Mouse (Mus musculus): ENCODE results near the gene Gck.
A peak's percentile ranks its signal among the peaks of the same experiment; 100 is the strongest.
"Not testable (repeated sequence)": the region's sequence is repeated elsewhere in the genome, so short reads cannot be mapped to it uniquely, and the experiment has no call there.

The Gck gene

GRCm38 (mm10) chr11:5954965-5955504 is 5.2 kb upstream of the Gck start:
- peak; percentile 63 for DNase-seq (ENCODE audit: low spot score)

DNA sequence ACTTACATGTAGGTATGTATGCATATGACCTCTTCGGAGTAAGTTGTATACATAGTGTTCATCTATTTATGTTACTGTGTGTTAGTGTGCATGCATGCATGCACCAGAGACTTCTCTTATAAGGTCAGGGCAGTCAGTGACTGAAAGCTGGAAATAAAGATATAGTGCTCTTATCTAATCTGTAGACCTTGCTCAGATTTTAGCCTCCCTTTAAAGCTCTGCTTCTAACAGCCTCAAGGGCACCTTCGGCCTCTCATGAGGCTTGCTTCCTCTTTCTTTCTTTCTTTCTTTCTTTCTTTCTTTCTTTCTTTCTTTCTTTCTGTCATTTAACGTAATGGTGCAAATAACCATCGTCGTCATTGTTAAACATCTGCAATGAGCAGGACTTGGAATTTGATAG is 4.6 kb upstream of the Gck start:
- DNase-seq (ENCODE audit: low spot score): no peak

- peak; percentile 57 for DNase-seq (ENCODE audit: low spot score)
These were observed 3.4 kb upstream of the Gck start for GRCm38 (mm10) chr11:5953130-5953765.

GRCm38 (mm10) chr11:5952501-5952900 is 2.6 kb upstream of the Gck start:
- peak; percentile 52 for DNase-seq (ENCODE audit: low spot score)

DNA sequence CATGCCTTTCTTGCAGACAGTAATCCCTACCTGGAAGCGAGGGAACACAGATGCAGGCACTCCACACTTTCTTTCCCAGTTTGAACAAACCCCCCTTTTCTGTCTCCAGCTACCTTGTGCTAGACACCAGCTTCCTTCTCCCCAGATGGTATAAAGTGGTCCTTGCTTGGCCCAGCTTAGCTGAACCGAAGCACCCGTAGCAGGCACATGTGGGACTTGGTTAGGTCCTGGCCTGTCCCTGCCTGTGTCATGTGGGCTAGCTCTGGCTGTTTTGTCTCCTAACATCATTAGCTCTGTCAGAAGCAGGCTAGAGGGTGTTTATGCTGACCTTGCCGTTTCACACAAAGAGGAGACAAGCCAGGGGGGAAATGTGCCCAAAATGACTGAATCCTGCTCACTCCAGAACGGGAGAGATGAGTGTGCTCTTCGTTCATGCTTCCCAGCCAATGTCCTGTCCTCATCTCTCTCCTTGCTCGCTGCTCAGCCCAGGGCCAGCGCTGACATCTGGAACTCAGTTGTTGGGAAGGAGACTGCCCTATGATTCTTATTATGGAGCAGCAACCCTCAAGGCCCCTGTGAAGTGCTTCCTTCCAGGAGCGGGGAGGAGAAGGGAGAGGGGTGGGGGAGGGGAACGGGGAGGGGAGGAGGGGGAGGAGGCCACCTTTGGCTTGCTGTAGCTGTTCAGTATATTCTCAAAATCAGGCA is 1.2 kb downstream of the Gck start:
- DNase-seq (ENCODE audit: low spot score): peak; percentile 26

DNA sequence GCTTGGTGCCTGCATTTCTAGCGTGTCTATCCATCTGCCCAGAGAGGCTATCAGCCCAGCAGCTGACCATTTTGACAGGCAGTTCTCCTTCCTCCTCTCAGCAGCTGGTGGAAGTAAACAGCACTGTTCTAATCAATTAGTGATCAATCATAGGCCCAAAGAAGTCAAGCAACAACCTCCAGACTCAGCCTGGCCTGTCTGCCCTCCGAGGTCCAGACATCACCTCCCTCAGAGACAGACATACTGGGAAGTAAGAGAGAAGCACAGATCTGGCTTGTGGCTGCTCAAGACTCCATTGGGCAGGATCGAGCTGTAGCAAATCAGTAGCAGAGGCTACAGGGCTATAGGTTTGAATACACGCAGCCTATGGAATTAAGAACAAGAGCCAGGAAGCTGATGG is 2.1 kb downstream of the Gck start:
- DNase-seq (ENCODE audit: low spot score): no peak

GRCm38 (mm10) chr11:5945096-5945495 is 4.8 kb downstream of the Gck start:
- DNase-seq (ENCODE audit: low spot score): peak; percentile 65

GRCm38 (mm10) chr11:5942966-5943365 is 6.9 kb downstream of the Gck start:
- DNase-seq (ENCODE audit: low spot score): no peak

DNA sequence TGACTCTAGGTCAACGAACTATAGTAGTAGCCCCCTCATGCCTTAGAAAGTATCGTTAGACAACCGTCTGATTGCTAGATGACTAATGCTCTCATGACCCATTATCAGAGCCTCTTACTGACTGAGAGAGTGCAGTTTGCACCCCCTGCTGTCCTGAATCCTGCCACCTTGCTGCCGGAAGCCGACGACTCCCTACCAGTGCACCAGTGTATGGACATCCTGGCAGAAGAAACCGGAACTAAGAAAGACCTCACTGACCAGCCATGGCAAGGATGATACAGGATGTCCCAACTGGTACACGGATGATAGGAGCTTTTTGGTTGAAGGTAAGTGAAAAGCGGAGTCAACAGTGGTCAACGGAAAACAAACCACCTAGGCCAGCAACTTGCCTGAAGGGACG is 15.3 kb downstream of the Gck start:
- DNase-seq (ENCODE audit: low spot score): not testable (repeated sequence)

GRCm38 (mm10) chr11:5931947-5932346 is 17.9 kb downstream of the Gck start:
- not testable (repeated sequence) for DNase-seq (ENCODE audit: low spot score)

DNA sequence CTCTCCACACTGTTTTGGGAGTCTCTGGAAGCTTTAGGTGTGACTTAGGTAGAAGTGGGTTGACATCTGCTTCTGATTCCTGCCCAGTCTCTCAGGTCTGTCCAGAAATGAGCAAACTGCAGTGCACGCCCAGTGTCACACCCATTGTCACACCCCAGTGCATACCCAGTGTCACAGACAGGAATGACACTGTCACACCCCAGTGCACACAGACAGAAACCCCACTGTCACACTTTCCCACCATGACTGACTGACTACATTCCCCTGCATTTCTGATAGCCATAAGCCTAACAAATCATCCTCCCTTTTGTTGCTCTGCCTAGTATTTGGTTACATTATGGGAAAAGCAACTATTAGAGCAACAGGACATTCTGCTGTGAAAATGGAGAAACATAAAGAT is 19.3 kb downstream of the Gck start:
- DNase-seq (ENCODE audit: low spot score): no peak

DNA sequence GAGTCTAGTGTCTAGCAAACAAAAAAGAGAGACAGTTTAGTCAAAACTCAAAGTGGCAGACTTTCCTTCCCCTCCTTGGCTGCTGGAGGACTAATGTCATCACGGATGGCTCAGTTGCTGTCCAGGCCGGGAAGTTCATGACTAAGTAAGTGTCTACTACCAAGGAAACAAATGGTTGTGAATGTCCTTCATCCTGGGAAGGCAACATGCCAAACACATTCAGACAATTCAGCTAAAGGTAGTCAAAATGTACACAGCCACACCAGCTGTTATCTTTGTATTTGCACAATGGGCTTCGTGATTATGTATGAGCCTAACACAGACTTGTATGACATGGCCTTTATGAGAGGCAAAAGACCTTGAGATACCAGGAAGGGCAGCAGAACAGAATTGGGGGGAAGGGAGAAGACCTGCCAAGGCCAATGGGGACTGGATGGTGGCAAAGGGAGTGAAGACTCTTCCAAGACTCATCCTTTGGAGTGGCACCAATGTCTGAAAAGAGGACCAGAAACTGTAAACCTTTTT is 23.1 kb downstream of the Gck start:
- no peak for DNase-seq (ENCODE audit: low spot score)

DNA sequence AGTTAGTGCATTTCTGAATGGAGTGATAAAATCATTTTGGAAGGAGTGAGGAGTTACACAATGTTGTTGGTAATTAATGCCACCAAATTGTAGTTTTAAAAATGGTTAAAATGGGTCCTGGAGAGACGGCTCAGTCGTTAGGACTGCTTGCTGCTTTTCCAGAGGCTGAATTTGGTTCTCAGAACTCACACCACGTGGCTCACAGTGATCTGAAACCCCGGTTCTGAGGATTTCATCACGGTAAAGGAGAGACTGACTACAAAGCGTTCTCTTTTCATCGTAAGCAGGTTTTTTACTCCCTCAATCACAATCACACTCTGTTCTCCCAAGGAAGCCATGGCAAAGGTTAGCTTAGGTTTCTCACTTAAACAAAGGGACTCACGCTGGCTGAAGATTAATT is 25.2 kb downstream of the Gck start:
- DNase-seq (ENCODE audit: low spot score): no peak

DNA sequence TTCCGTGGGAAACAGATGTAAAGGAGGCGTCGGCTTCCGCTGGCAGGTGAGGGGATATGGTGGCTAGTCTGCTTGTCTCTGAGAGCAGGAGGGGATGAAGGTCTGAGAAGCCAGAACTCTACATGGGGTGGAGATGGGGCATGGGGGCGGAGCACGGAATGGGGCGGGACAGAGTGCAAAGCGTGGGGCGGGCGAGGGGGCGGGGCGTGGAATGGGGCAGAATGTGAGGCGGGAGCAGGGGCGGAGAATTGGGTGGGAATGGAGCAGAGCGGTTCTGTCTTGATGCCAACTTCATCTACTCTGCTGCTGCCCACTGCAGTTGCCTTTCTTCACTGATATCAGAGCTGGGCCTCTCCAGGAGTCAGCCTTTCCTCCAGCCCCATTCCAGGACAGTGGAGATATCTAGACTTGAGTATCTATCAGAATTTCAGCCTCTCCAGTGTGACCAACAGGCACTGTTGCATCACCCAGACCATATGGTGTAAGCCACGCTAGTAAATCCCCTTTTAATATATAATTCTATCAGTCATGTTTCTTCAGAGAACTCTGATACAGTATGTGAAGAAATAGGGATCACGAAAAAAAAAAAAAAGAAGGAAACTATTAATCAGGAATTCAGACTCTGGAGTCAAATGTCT is 29.4 kb downstream of the Gck start:
- DNase-seq (ENCODE audit: low spot score): no peak

DNA sequence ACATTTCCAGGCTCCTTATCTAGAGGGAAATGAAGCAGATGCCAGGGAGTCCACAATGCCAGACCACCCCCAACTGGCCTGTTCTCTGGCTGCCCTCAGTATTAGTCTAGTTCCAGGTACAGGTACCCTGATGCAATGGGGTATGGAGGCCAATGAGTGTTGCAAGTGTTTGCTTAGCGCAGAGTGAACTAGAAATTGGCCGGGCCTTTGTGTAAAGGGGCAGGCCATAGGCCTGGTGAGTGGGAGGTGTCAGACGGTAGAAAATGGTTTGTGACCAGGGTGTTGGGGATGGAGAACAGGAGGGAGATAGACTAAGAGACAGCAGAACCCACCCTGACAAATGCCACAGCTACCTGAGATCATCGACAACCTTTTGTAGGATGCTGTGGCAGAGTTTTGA is 30.3 kb downstream of the Gck start:
- no peak for DNase-seq (ENCODE audit: low spot score)

DNA sequence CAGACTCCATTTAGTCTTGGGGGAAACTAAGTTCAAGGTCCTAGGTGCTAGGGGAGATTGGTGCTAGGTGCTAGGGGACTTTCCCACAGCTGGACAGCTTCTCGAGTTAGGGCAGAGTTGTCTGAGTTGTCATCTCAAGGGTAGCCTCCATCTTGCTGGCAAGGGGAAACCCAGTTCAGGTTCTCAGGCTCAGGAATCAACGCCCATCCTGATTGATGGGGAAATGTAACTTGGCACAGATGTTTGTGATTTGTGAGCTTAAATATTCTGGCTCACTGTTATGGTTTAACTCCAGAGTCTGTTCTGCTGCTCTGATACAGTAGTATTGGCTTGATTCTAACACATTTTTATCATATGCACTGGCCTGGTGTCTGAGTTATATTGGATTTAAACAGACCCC is 31.8 kb downstream of the Gck start:
- DNase-seq (ENCODE audit: low spot score): peak; percentile 61

DNA sequence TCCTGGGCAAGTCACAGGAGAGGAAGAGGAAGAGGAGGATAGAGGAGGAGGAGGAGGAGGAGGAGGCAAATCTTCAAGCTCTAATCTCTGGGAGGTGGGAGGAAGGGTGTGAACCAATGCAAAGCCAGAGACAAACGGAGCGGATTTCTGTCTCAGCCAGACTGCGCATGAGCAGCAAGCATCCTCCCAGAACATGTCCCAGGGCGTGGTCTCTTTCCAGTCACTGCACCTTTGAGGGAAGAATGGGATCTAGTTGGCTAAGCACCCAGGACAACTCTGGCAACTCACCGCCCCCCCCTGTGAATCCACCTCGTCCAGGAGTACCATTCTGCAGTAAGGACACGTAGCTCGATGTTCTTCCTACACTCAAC is 33.7 kb downstream of the Gck start:
- no peak for DNase-seq (ENCODE audit: low spot score)

DNA sequence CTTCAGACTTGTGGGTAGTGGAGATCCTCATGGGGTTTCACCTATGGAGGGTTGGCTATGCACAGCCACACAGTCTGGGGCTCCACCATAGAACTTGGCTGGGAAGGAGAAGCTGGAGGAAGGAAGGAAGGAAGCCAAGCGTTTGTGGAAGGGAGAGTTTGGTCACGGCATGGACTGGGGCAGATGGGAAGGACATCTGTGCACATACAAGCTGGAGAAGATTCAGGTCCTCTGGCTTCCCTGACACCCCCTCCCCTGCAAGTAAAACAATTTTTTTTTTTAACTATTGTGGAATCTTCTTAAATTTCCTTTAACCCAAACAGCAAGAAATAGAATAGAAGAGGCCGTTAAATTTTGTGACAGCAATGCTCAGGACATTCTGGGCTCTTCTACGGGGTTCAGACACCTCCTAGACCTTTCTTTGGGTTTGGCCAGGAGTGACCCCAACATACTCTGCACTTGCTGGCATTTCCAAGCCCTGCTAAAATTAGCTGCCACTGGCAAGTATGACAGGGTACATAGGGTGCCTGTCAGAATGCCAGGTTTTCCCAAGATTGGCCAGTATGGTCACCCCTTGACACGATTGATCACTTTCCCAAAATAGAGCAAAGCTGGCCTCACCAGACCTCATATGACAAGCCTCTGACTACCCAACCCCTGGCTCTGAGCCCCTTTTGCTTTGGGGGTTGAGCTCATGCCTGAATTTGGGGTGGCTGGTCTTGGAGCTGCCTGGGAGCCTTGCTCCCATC is 34.3 kb downstream of the Gck start:
- peak; percentile 87 for DNase-seq (ENCODE audit: low spot score)

DNA sequence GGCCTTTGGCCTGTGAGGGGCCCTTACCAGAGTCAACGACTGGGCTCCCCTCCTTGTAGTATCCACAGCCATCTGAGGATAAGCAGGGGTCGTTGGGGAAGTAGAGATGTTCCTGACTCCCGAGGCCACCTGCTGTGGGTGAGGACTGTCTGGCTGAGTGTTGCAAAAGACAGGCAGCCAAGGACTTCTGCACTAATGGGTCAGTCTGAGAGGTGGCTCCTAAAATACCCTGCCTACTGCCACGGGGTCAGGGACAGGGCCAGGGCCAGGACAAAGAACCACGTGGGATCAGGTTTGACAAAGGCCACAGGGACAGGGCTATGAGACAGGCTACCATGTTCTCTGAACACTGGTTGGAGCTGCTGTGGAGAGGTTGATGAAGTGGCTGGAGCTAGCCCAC is 34.9 kb downstream of the Gck start:
- no peak for DNase-seq (ENCODE audit: low spot score)

DNA sequence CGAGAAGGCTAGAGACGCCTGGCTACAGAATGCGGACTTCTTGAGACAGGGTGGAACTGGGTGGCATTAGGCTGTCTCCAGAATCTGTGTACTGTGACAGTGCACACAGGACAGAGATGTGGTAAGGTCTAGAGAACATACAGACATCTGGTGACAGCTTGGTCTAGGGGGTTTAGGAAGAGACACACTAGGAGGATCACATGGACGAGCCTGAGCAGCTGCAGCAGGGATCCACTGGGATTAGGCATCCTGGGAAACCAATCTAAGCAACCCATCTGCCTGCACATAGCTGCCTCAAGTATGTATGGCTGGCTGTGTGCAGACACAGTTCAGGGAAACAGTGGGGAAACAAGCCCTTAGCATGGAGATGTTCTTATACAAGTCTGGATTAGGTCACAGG is 35.9 kb downstream of the Gck start:
- DNase-seq (ENCODE audit: low spot score): no peak

GRCm38 (mm10) chr11:5913256-5913655 is 36.6 kb downstream of the Gck start:
- DNase-seq (ENCODE audit: low spot score): no peak

DNA sequence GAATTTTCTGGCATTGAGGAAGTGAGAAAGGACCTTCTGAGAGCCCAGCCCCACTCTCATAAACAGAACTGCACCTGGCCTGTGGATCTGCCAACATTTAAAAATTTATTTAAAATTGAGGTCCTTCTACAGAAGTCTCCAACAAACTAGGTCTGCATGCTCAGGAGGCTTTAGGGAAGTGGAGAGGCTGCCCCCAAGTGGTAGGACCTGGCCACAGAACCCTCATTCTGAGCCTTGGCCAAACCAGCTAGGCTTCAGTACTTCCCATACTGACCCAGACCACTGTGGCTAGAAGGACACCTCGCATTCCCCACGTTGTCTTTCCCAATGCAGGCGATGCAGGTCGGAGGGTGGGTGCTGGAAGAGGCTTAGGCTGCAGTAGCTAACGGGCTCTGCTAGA is 37.2 kb downstream of the Gck start:
- peak; percentile 81 for DNase-seq (ENCODE audit: low spot score)

All from adipocyte (in vitro differentiated cells).